Mouse (Mus musculus) hindbrain, embryonic 10.5 days (tissue): ENCODE results near the gene Strada. TPM values are rescaled to one million over a fixed set of nuclear protein-coding genes. Genes with fewer than 3 reads are reported as not detected.

ENCODE experiments used
- DNase-seq: peaks from one replicate; pipeline ENCODE4 v3.0.0-alpha.2; 2017; ENCODE audit warnings: low spot score
- H3K27ac ChIP-seq: fragments of 300-500 bp; sonication (generic); 2 replicates; pipeline ENCODE4 v1.5.1; 2016; ENCODE audit warnings: mild to moderate bottlenecking, moderate library complexity
- H3K27me3 ChIP-seq: fragments of 300-500 bp; sonication (generic); 2 replicates; pipeline ENCODE4 v1.6.1; 2016; ENCODE audit warnings: mild to moderate bottlenecking; ENCODE audit not compliant: poor library complexity, insufficient read depth, severe bottlenecking
- H3K36me3 ChIP-seq: fragments of 300-500 bp; sonication (generic); 2 replicates; pipeline ENCODE4 v1.6.1; 2016; ENCODE audit warnings: mild to moderate bottlenecking, moderate library complexity
- H3K4me1 ChIP-seq: fragments of 300-500 bp; sonication (generic); replicated peaks from 2 replicates; pipeline ENCODE4 v1.6.1; 2016; ENCODE audit warnings: mild to moderate bottlenecking
- H3K4me3 ChIP-seq: fragments of 300-500 bp; sonication (generic); 2 replicates; pipeline ENCODE4 v1.5.1; 2016; ENCODE audit warnings: mild to moderate bottlenecking, moderate library complexity
- H3K9me3 ChIP-seq: fragments of 300-500 bp; sonication (generic); 2 replicates; pipeline ENCODE4 v1.6.1; 2016; ENCODE audit warnings: mild to moderate bottlenecking, moderate library complexity
- WGBS: fragments of 180-500 bp; shearing (Covaris S2); methylation state at CpG from one replicate; pipeline ENCODE4 v1.1.7; 2016; 5-methylcytosine and 5-hydroxymethylcytosine counted together
- polyA plus RNA-seq: library from polyadenylated mRNA; unstranded; fragments of >200 nt; fragmentation: Nextera tagmentation; extraction: Ambion mirVana; gene quantifications from 2 replicates; pipeline ENCODE4 v1.2.1, GENCODE M21; 2016

The Strada gene
- polyA plus RNA-seq, 1 experiment from 2014 or later, result 46.0 TPM

DNA sequence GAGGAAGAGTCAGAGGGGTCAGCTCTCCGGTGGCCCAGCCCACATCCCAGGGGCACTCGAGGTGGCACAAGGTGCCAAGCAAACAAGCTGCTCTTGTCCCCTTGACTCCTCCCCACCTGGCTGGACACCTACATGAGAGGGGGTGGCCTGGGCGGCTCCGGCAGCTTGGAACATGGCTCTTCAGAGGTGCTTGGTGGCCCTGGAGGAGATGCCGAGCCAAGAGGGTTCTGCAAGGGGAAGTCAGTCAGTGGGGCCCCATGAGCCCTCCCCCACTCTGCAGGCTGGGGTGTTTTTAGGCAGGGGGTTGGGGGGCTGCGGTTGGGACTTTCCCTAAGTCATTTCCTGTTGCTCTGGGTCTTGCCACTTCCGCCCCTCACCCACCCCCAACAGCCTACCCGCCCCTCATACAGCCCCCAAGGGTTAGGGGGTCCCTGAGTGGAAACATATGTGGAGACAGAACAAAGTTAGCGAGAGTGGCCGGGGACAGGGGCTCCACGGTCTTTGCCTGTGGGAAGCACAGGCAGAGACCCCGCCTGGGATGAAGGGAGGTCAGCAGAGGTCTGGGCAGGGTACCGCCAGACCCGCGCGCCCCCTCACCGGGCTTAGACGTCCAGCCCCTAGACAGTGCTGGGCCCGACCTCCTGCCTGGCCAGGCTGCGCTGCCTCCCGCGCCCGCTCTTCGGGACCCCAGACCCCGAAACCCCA, 42.6 kb downstream of the Strada start:
- Histone ChIP-seq H3K4me3 (peak overlapping the region; percentile 89), H3K27me3 (no peaks in the 10 kb centered on the region), H3K36me3 (peaks cover 68% of the 10 kb centered on the region), H3K9me3 (no peaks in the 10 kb centered on the region), H3K27ac (peak overlapping the region; percentile 99), H3K4me1 (peaks cover 64% of the 10 kb centered on the region)
- DNase-seq, result peak; percentile 67
- 2% methylated on average over 25 of the region's 25 CpGs for WGBS

DNA sequence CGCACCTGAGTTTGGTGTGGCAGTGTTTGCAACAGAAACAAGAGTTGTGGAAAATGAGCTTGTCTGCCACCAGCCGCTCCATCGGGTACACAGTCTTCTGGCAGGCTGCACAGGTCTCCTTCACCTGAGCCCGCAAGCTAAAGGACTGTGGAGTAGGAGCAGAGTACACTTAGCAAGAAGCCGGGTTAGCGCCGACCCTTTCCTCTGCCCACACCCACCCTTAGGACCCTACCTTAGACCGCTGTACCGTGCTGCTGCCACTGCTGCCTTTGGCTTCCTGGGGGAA, 43.1 kb downstream of the Strada start:
- Histone ChIP-seq H3K36me3 (peaks cover 68% of the 10 kb centered on the region), H3K4me1 (peaks cover 69% of the 10 kb centered on the region), H3K9me3 (no peaks in the 10 kb centered on the region), H3K4me3 (peak overlapping the region; percentile 89), H3K27ac (peak overlapping the region; percentile 99), H3K27me3 (no peaks in the 10 kb centered on the region)
- WGBS, result 43% methylated on average over 9 of the region's 9 CpGs
- no peak for DNase-seq

DNA sequence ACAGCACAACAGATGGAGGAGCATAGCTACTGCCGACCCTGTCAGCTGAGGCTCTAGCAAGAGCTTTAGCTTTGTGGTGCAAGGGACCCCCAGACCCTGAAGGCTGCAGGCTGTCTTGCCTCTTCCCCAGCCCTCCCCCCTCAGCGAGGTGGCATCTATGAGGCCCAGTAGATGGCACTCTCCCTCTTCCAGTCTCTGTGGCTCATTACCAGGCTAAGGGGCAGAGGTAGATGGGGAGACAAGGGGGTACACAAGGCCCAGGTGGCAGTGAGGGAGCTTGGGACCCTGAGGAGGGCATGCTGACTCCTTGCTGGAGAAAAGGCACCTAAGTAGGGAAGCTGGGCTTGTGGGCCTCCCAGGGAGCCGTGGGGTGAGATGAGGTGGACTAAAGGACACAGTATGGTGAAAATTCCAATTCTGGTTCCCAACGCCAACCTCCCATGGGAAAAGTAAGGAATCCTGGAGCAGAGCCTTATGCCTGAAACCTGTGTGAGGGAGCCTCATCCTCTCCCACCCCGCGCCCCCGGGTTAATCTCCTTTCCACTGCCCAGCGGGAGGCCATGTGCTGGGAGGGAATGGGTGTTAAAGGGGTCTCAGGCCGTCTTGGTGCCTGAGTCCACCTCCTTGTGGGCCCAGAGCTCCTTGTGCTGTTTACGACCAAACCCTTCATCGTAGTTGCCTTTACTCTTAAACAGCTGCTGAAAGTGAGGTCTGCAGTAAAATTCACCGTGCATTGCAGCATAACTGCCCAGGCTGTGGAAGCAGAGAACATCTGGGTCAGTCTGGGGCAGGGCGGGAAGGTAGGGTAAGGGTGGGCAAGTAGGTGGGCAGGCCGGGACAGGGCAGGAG, 43.7 kb downstream of the Strada start:
- Histone ChIP-seq H3K27ac (peak overlapping the region; percentile 99), H3K36me3 (peaks cover 68% of the 10 kb centered on the region), H3K27me3 (no peaks in the 10 kb centered on the region), H3K9me3 (no peaks in the 10 kb centered on the region), H3K4me3 (peak overlapping the region; percentile 89), H3K4me1 (peaks cover 72% of the 10 kb centered on the region)
- DNase-seq, result no peak
- WGBS, result 66% methylated on average over 14 of the region's 14 CpGs

DNA sequence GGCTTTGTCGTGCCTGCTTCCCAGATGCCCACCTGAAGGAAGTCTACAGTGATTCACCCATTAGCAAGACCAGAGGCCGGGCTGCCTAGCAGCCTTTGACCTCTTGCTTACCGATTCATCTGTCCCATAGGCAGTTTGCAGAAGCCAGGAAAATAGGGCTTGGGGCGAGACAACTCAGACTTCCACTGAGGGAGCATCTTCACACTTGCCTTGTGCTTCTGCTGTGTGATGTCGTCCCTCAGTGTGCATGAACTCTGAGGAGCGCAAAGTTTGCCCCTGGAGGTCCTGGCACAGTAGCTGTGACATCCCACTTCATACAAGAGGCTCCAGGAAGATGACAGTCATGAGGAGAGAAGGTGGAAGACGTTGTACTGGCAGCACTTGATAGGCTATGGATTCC, 44.8 kb downstream of the Strada start:
- Histone ChIP-seq H3K27me3 (no peaks in the 10 kb centered on the region), H3K4me3 (peak overlapping the region; percentile 6; the same call in 1 of the 2 replicates), H3K27ac (0 out of 2 replicates have a peak overlapping the region, but pooled peaks have one; percentile 12), H3K9me3 (no peaks in the 10 kb centered on the region), H3K4me1 (peaks cover 70% of the 10 kb centered on the region), H3K36me3 (peaks cover 72% of the 10 kb centered on the region)
- no peak for DNase-seq
- 92% methylated on average over 7 of the region's 7 CpGs for WGBS

DNA sequence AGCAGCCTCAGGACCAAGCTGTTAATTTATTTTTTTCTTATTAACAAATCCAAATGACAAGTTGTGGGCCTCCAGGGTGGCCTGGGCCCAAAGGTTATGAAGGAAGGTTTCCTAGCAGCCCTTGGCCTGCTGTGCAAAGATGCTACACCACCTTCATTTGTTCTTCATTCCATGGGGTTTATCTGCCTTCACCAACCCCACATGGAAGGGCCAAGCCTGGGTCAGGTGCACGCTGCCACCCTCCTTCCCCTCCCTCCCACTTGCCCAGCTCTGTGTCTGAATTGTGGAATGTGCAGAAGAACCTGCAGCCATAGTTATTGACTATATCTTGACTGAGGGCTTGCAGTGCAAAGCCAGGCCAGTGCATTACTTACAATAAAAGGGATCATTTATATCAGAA, 45.7 kb downstream of the Strada start:
- no peak for DNase-seq
- Histone ChIP-seq H3K36me3 (peaks cover 81% of the 10 kb centered on the region), H3K4me3 (no peak overlapping the region), H3K4me1 (peaks cover 62% of the 10 kb centered on the region), H3K27ac (no peak overlapping the region), H3K27me3 (no peaks in the 10 kb centered on the region), H3K9me3 (no peaks in the 10 kb centered on the region)
- WGBS, result 93% methylated on average over 1 of the region's 1 CpGs

DNA sequence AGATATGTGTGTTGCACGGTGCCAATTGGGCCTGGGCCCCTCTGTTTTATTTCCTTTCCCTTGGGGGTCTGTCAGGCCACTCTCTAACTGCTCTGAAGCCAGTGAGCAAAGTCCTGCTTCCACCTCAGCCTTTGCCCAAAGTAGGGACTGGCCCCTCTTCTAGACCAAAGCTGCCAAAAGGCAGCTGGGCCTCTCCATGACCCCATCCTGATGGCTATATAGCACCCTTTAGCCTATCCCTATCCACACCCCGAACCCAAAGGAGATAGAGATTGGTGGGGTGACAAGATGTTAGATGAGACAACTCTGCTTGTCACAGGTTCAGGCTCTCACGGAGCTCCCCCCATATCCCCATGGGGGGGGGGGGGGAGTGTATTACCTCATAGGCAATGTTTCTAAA, 46.2 kb downstream of the Strada start:
- Histone ChIP-seq H3K36me3 (peaks cover 86% of the 10 kb centered on the region), H3K27ac (no peak overlapping the region), H3K9me3 (no peaks in the 10 kb centered on the region), H3K4me1 (peaks cover 57% of the 10 kb centered on the region), H3K4me3 (no peak overlapping the region), H3K27me3 (no peaks in the 10 kb centered on the region)
- no peak for DNase-seq
- WGBS, result 75% methylated on average over 3 of the region's 3 CpGs

DNA sequence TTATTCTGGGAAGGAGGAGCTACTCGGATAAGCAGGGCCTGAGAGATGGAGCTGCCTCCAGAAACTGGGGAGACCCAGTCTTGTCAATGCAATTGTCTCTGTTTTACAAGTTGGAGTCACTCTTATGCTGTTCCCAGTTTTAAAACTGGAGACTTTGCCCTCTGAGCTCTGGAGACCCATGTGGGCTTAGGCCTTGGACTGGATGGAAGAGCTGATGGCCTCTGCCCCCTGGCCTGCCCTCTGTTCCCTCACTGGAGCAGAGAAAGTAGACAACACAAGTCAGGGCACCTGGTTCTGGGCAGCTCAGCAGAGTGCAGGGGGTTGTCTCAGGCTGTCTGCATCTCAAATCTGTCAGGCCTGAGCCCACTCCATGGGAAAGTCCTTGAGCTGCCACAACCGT, 47.2 kb downstream of the Strada start:
- Histone ChIP-seq H3K27me3 (no peaks in the 10 kb centered on the region), H3K27ac (peak overlapping the region; percentile 45; the same call in 1 of the 2 replicates), H3K36me3 (peaks cover 96% of the 10 kb centered on the region), H3K4me3 (no peak overlapping the region), H3K9me3 (no peaks in the 10 kb centered on the region), H3K4me1 (peaks cover 52% of the 10 kb centered on the region)
- WGBS, result 76% methylated on average over 2 of the region's 2 CpGs
- no peak for DNase-seq

DNA sequence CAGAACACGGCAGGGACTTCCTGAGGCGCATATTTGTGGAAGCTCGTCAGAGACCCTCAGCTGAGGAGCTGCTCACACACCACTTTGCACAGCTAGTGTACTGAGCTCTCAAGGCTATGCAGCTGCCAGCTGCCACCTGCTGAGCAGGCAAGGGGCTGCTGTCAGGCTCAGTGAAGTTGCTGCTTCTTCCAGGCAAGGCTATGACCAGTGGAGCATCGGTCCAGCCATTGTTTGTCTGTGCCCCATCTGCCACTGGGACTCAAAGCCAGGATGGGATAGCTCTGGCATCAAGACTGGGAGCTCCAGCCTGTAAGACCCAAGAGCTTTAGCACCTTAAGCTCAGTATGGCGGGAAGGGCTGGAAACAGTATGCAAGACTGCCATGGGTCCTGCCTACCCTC, 47.9 kb downstream of the Strada start:
- no peak for DNase-seq
- 78% methylated on average over 5 of the region's 5 CpGs for WGBS
- no peak overlapping the region for H3K4me3 ChIP-seq
- 0 out of 2 replicates have a peak overlapping the region, but pooled peaks have one; percentile 45 for H3K27ac ChIP-seq
- no peaks in the 10 kb centered on the region for H3K27me3 ChIP-seq
- H3K9me3 ChIP-seq, result no peaks in the 10 kb centered on the region
- peaks cover 45% of the 10 kb centered on the region for H3K4me1 ChIP-seq
- peaks cover 100% of the 10 kb centered on the region for H3K36me3 ChIP-seq

DNA sequence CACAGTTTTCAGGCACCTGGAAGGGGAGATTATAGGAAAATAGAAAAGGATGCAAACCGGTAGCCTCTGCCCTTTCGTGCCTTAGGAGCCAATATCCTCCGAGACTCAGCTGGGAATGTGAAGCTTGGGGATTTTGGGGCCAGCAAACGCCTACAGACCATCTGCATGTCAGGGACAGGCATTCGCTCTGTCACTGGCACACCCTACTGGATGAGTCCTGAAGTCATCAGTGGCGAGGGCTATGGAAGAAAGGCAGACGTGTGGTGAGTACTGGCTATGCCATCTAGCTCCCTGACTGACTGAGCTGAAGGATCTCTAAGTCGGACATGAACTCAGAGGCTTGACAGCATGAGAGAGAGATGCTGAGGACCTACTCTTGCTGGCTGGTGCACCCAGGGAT, 49.8 kb downstream of the Strada start:
- 84% methylated on average over 8 of the region's 8 CpGs for WGBS
- Histone ChIP-seq H3K27ac (no peak overlapping the region), H3K4me1 (peaks cover 26% of the 10 kb centered on the region), H3K27me3 (no peaks in the 10 kb centered on the region), H3K4me3 (no peak overlapping the region), H3K9me3 (no peaks in the 10 kb centered on the region), H3K36me3 (peaks cover 100% of the 10 kb centered on the region)
- no peak for DNase-seq

DNA sequence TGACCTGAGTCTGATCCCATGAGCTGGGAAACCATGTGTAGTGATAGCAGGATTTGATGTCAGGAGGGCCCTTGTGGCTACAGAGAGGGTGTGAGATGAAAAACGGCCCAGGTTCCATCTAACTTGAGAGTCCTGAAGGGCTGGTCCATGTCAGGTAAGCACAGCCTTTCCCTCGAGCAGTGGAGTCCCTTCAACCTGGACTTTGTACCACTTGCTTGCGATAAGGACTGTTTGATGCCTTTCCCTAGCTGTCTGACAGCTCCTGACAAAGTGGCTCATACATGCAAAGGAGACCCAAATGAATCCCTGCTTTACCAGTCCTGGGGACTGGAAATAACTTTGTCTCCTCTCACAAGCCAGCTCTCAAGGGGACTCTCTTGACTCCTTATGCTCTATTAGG, 50.7 kb downstream of the Strada start:
- no peaks in the 10 kb centered on the region for H3K27me3 ChIP-seq
- DNase-seq, result no peak

DNA sequence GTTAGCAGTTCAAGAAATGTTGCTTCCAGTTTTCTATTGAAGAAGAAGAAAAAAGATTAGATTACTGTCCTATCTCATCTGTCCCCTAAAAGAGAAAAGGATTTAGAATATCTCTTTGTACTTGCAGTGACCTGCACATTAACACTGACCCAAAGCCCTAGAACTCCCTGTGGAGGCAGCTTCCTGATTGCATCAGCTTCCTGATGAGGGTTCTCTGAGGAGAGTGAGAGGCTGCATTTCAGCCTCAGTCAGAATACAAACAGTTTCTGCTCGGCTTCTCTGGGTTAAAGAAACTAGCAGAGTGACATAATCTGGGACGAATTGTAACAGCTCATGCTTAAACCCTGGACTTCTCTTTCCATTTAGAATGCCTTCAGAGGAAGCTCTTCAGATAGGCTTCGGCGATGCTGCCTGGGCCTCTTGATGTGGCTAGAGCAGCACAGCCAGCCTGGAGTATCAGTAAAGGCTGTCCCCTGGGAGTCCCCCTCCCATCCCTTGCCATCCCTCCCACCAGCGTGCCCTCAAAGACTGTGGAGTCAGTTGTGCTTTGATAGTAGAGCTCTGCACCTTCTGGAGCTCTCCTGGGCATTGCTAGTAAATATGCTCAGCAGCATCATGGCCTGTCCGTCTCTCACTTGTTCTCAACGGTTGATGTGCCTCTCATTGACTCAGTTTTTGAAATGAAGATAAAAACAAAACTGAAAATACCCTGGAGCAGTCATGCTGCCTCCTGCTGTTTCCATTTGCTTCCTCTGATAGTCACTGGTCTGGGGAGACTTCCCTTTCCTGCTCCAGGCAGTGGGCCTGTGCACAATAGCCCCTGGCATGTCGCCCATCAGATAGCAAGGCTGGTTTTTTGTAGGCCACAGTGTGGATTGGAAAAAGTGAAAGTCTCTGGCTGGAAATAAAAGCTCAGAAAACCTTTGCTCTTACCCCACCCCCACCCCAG, 67.1 kb downstream of the Strada start:
- peaks cover 63% of the 10 kb centered on the region for H3K36me3 ChIP-seq
- 0 out of 2 replicates have a peak overlapping the region, but pooled peaks have one; percentile 5 for H3K4me3 ChIP-seq
- no peaks in the 10 kb centered on the region for H3K9me3 ChIP-seq
- no peak for DNase-seq
- peak overlapping the region; percentile 74 for H3K27ac ChIP-seq
- H3K27me3 ChIP-seq, result no peaks in the 10 kb centered on the region
- WGBS, result 35% methylated on average over 8 of the region's 8 CpGs
- H3K4me1 ChIP-seq, result peaks cover 10% of the 10 kb centered on the region

More for the DNA sequence above, 50.7 kb downstream of the Strada start:
- Histone ChIP-seq H3K4me3 (no peak overlapping the region), H3K27ac (no peak overlapping the region), H3K36me3 (peaks cover 98% of the 10 kb centered on the region), H3K9me3 (no peaks in the 10 kb centered on the region), H3K4me1 (peaks cover 18% of the 10 kb centered on the region)
- 90% methylated on average over 3 of the region's 3 CpGs for WGBS

DNA sequence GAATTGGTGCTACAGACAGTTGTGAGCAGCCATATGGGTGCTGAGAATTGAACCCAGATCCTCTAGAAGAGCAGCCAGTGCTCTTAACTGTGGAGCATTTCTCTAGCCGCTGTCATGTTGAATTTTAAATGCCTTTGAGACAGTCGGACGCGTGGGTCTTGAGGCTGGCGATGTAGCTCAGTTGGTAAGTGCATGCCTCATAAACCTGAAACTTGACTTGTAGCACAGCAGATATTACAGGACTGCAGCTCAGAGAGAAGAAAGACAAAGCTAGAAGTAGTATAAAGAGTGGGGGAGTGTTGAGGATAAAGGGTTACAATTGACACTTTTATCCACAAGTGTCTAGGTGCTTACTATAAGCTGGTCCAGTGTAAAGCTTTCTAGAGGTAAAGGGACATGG, 69.5 kb downstream of the Strada start:
- Histone ChIP-seq H3K9me3 (no peaks in the 10 kb centered on the region), H3K4me3 (no peak overlapping the region), H3K27ac (no peak overlapping the region), H3K27me3 (no peaks in the 10 kb centered on the region), H3K36me3 (peaks cover 70% of the 10 kb centered on the region), H3K4me1 (peaks cover 10% of the 10 kb centered on the region)
- DNase-seq, result no peak
- 92% methylated on average over 5 of the region's 5 CpGs for WGBS
